Mouse (Mus musculus) liver, adult (tissue): Measurements from ENCODE around the gene Bcl6b.

Source experiments
- GATA4 ChIP-seq: IDR thresholded peaks from 2 replicates; pipeline ENCODE4 v1.6.1; 2014; ENCODE audit warnings: mild to moderate bottlenecking, low read length; ENCODE audit not compliant: insufficient replicate concordance

The Bcl6b gene

DNA sequence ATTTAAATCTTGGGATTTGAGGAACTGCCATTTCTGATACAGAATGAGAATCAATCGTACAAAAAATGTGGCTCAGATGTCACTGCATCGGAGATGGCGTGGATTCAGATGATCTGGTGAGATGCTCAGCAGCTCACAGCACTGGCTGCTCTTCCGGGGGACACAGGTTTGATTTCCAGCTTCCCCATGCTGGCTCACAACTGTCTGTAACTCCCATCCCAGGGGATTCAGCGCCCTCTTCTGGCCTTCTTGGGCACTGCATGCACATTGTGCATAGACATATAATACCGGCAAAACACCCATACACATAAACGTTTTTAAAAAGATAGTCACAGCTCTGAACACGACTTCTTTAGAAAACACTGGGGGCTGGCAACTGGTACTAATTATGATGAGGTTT is 52.0 kb downstream of the Bcl6b start:
- TF ChIP-seq GATA4 = no peak

DNA sequence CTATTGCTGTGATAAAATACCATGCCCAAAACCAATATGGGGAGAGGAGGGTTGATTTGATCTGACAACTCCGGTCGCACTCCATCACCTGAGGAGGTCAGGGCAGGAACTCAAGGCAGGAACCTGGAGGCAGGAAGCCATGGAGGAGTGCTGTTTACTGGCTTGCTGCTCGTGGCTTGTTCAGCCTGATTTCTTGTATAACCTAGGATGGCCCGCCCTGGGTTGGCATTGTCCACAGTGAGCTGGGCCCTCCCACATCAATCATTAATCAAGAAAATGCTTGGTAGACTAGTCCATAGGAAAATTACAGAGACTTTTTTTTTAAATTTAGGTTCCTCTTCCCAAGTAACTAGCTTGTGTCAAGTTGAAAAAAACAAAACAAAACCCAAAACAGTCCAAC is 55.1 kb downstream of the Bcl6b start:
- TF ChIP-seq GATA4 = no peak
